Mouse (Mus musculus): Measurements from ENCODE around the gene Gm10665.
"Not testable (repeated sequence)": the region's sequence is repeated elsewhere in the genome, so short reads cannot be mapped to it uniquely, and the experiment has no call there.

Gm10665 gene

GRCm38 (mm10) chr7:22463975-22464374, at the start of gene Gm10665:
Gene Gm10665, minus strand, starts transcription at chr7:22464075.
- DNase-seq, result not testable (repeated sequence)

GRCm38 (mm10) chr7:22499578-22499977, 35.7 kb upstream of the Gm10665 start, which contains the start of gene Vmn1r151:
Gene Vmn1r151, minus strand, starts transcription at chr7:22499678.
- not testable (repeated sequence) for DNase-seq

- DNase-seq, result not testable (repeated sequence)
These were observed 25.7 kb downstream of the Gm10665 start, which contains the start of gene Vmn1r149 for GRCm38 (mm10) chr7:22438129-22438528. Gene Vmn1r149, minus strand, starts transcription at chr7:22438229.

- DNase-seq, result not testable (repeated sequence)
These were observed 50.6 kb downstream of the Gm10665 start, which contains the start of gene Vmn1r148 for GRCm38 (mm10) chr7:22413283-22413682. Gene Vmn1r148, plus strand, starts transcription at chr7:22413583.
